Mouse (Mus musculus): ENCODE measurements around the gene Patl2.
A peak's percentile ranks its signal among the peaks of the same experiment; 100 is the strongest.

The Patl2 gene

GRCm38 (mm10) chr2:122172188-122172587 is 13.8 kb downstream of the Patl2 start:
- DNase-seq (ENCODE audit: low spot score) = no peak

- no peak for DNase-seq (ENCODE audit: low spot score)
These were observed 14.7 kb downstream of the Patl2 start for GRCm38 (mm10) chr2:122171292-122171691.

GRCm38 (mm10) chr2:122164293-122164692 is 21.7 kb downstream of the Patl2 start:
- DNase-seq (ENCODE audit: low spot score) = no peak

- no peak for DNase-seq (ENCODE audit: low spot score)
These were observed 22.4 kb downstream of the Patl2 start for GRCm38 (mm10) chr2:122163430-122164195.

GRCm38 (mm10) chr2:122162529-122162928 is 23.5 kb downstream of the Patl2 start:
- no peak for DNase-seq (ENCODE audit: low spot score)

GRCm38 (mm10) chr2:122161542-122161941 is 24.4 kb downstream of the Patl2 start:
- no peak for DNase-seq (ENCODE audit: low spot score)

GRCm38 (mm10) chr2:122160680-122161079 is 25.3 kb downstream of the Patl2 start, which contains the start of gene Trim69:
Gene Trim69 (plus strand): TSS chr2:122160700.
- peak; percentile 87 for DNase-seq (ENCODE audit: low spot score)

- no peak for DNase-seq (ENCODE audit: low spot score)
These were observed 26.3 kb downstream of the Patl2 start for GRCm38 (mm10) chr2:122159667-122160066.

GRCm38 (mm10) chr2:122158362-122158802 is 27.6 kb downstream of the Patl2 start:
- peak; percentile 21 for DNase-seq (ENCODE audit: low spot score)

- no peak for DNase-seq (ENCODE audit: low spot score)
These were observed 28.4 kb downstream of the Patl2 start for GRCm38 (mm10) chr2:122157561-122157960.

GRCm38 (mm10) chr2:122156051-122156700 is 29.8 kb downstream of the Patl2 start:
- DNase-seq (ENCODE audit: low spot score) = peak; percentile 29

GRCm38 (mm10) chr2:122155292-122155691 is 30.7 kb downstream of the Patl2 start:
- DNase-seq (ENCODE audit: low spot score) = no peak

- no peak for DNase-seq (ENCODE audit: low spot score)
These were observed 31.5 kb downstream of the Patl2 start for GRCm38 (mm10) chr2:122154479-122154878.

- no peak for DNase-seq (ENCODE audit: low spot score)
These were observed 32.2 kb downstream of the Patl2 start for GRCm38 (mm10) chr2:122153681-122154365.

GRCm38 (mm10) chr2:122152850-122153249 is 33.1 kb downstream of the Patl2 start:
- no peak for DNase-seq (ENCODE audit: low spot score)

- no peak for DNase-seq (ENCODE audit: low spot score)
These were observed 34.8 kb downstream of the Patl2 start for GRCm38 (mm10) chr2:122151221-122151620.

- no peak for DNase-seq (ENCODE audit: low spot score)
These were observed 36.3 kb downstream of the Patl2 start for GRCm38 (mm10) chr2:122149716-122150115.

- no peak for DNase-seq (ENCODE audit: low spot score)
These were observed 36.7 kb downstream of the Patl2 start for GRCm38 (mm10) chr2:122149316-122149715.

GRCm38 (mm10) chr2:122148242-122148917 is 37.6 kb downstream of the Patl2 start:
- peak; percentile 89 for DNase-seq (ENCODE audit: low spot score)

- DNase-seq (ENCODE audit: low spot score) = peak; percentile 97
These were observed 38.3 kb downstream of the Patl2 start, which contains the start of gene B2m for GRCm38 (mm10) chr2:122147508-122148241. Gene B2m (plus strand): TSS chr2:122147686.

GRCm38 (mm10) chr2:122146687-122147086 is 39.3 kb downstream of the Patl2 start:
- DNase-seq (ENCODE audit: low spot score) = no peak
